Mouse (Mus musculus) liver, embryonic 14.5 days (tissue): ENCODE data around the gene Muc4.

Experiments used
- CTCF ChIP-seq: IDR thresholded peaks from 2 replicates; pipeline ENCODE4 v1.5.1; 2016; ENCODE audit warnings: antibody characterized with exemption, low read depth, control low read depth
- EP300 ChIP-seq: IDR thresholded peaks from 2 replicates; pipeline ENCODE4 v1.6.1; 2016; ENCODE audit warnings: antibody characterized with exemption, low read depth

GRCm38 (mm10) chr16:32745852-32746251, 10.2 kb downstream of the Muc4 start:
- no peak for TF ChIP-seq CTCF
- TF ChIP-seq EP300 = no peak
